Mouse (Mus musculus): ENCODE results near the gene Ccdc102a.

The Ccdc102a gene

GRCm38 (mm10) chr8:94904450-94905175 lies 13.3 kb downstream of the Ccdc102a start:
- ChIA-PET CTCF (interaction anchor here in 2 of 4 experiments (0.6 to 1.9 kb wide), 5 partner anchors 8 to 28 kb away, joined by 3 to 7 read pairs (median 4); partner anchors contain the start of gene Dok4 (in 1 of the 2)), POLR2A (interaction anchor here (0.6 to 2.5 kb wide), 7 partner anchors 8 to 205 kb away, joined by 3 to 9 read pairs (median 5); partner anchors contain the start of gene Dok4 (in 1 of the 4))

GRCm38 (mm10) chr8:94903709-94904108 lies 14.2 kb downstream of the Ccdc102a start:
- ChIA-PET CTCF (interaction anchor here in 3 of 4 experiments (0.7 to 1.9 kb wide), 5 partner anchors 9 to 89 kb away, joined by 3 to 7 read pairs (median 4); partner anchors contain the start of gene Dok4 (in 1 of the 3)), POLR2A (interaction anchor here (0.7 to 2.5 kb wide), 7 partner anchors 9 to 1033 kb away, joined by 3 to 9 read pairs (median 3); partner anchors contain the start of gene Dok4 (in 2 of the 4))

- ChIA-PET CTCF (interaction anchor here in 2 of 4 experiments (0.7 to 1.3 kb wide), 4 partner anchors 16 to 323 kb away, joined by 3 to 10 read pairs (median 8); no protein-coding TSS in a partner anchor), POLR2A (interaction anchor here in 2 of 4 experiments (0.8 to 2.3 kb wide), 7 partner anchors 12 to 60 kb away, joined by 3 to 7 read pairs (median 4); partner anchors contain the start of genes Ccdc102a (in 1 of the 2) and Dok4 (in 1 of the 2))
These were observed 16.9 kb downstream of the Ccdc102a start for GRCm38 (mm10) chr8:94901031-94901430.

- POLR2A ChIA-PET = interaction anchor here in 1 of 4 experiments (0.9 to 2.3 kb wide), 3 partner anchors 25 to 60 kb away, joined by 3 to 7 read pairs (median 4); partner anchors contain the start of gene Dok4
- CTCF ChIA-PET = interaction anchor here in 3 of 4 experiments (0.7 to 2.4 kb wide), 7 partner anchors 12 to 323 kb away, joined by 3 to 10 read pairs (median 6); partner anchors contain the start of genes Adgrg5 (in 1 of the 3) and Dok4 (in 1 of the 3)
These were observed 17.3 kb downstream of the Ccdc102a start for GRCm38 (mm10) chr8:94900617-94901016.

GRCm38 (mm10) chr8:94899262-94899661 lies 18.6 kb downstream of the Ccdc102a start:
- ChIA-PET CTCF (interaction anchor here in 3 of 4 experiments (0.6 to 2.4 kb wide), 13 partner anchors 9 to 85 kb away, joined by 3 to 9 read pairs (median 4); partner anchors contain the start of genes Adgrg5 (in 1 of the 3) and Dok4 (in 1 of the 3)), POLR2A (interaction anchor here in 3 of 4 experiments (0.6 to 2.8 kb wide), 18 partner anchors 9 to 1006 kb away, joined by 3 to 12 read pairs (median 4); partner anchors contain the start of genes Dok4 (in 2 of the 3) and Cx3cl1 (in 1 of the 3))

- CTCF ChIA-PET = no interaction called here
- POLR2A ChIA-PET = interaction anchor here in 1 of 4 experiments (0.8 kb wide), 1 partner anchor 27 kb away, joined by 3 read pairs; no protein-coding TSS in a partner anchor
These were observed 25.0 kb downstream of the Ccdc102a start for GRCm38 (mm10) chr8:94892917-94893316.

GRCm38 (mm10) chr8:94888383-94889036 lies 29.4 kb downstream of the Ccdc102a start:
- CTCF ChIA-PET = interaction anchor here in 2 of 4 experiments (0.9 to 1.5 kb wide), 4 partner anchors 12 to 62 kb away, joined by 3 to 5 read pairs (median 4); partner anchors contain the start of gene Dok4 (in 2 of the 2)

GRCm38 (mm10) chr8:94880742-94881141 lies 37.2 kb downstream of the Ccdc102a start:
- POLR2A ChIA-PET = interaction anchor here in 1 of 4 experiments (0.6 kb wide), 1 partner anchor 347 kb away, joined by 3 read pairs; no protein-coding TSS in a partner anchor
- CTCF ChIA-PET = interaction anchor here in 2 of 4 experiments (0.6 to 1.2 kb wide), 4 partner anchors 20 to 61 kb away, joined by 3 to 6 read pairs (median 3); no protein-coding TSS in a partner anchor

More at GRCm38 (mm10) chr8:94888383-94889036, 29.4 kb downstream of the Ccdc102a start:
- POLR2A ChIA-PET = no interaction called here

GRCm38 (mm10) chr8:94876820-94877219 lies 41.1 kb downstream of the Ccdc102a start:
- CTCF ChIA-PET = interaction anchor here in 3 of 4 experiments (0.5 to 3.0 kb wide), 9 partner anchors 11 to 300 kb away, joined by 3 to 13 read pairs (median 5); no protein-coding TSS in a partner anchor
- POLR2A ChIA-PET = interaction anchor here in 3 of 4 experiments (0.7 to 1.5 kb wide), 7 partner anchors 10 to 828 kb away, joined by 3 to 7 read pairs (median 3); no protein-coding TSS in a partner anchor

- ChIA-PET POLR2A (interaction anchor here (0.6 to 1.8 kb wide), 32 partner anchors 9 to 821 kb away, joined by 3 to 8 read pairs (median 3); partner anchors contain the start of genes Ciapin1 (in 2 of the 4), Coq9 (in 2 of the 4), Polr2c (in 1 of the 4) and Usb1 (in 1 of the 4)), CTCF (interaction anchor here (0.5 to 3.0 kb wide), 28 partner anchors 10 to 301 kb away, joined by 3 to 13 read pairs (median 4); no protein-coding TSS in a partner anchor)
These were observed 41.6 kb downstream of the Ccdc102a start, which contains the start of gene Dok4 for GRCm38 (mm10) chr8:94876197-94876730. Gene Dok4, minus strand, starts transcription at chr8:94876330.

- ChIA-PET POLR2A (interaction anchor here (0.6 to 1.8 kb wide), 34 partner anchors 9 to 821 kb away, joined by 3 to 8 read pairs (median 3); partner anchors contain the start of genes Ciapin1 (in 2 of the 4), Coq9 (in 2 of the 4), Polr2c (in 1 of the 4) and Usb1 (in 1 of the 4)), CTCF (interaction anchor here (0.5 to 3.0 kb wide), 28 partner anchors 10 to 336 kb away, joined by 3 to 13 read pairs (median 4); partner anchors contain the start of gene Polr2c (in 1 of the 4))
These were observed 42.1 kb downstream of the Ccdc102a start for GRCm38 (mm10) chr8:94875871-94876150.

- CTCF ChIA-PET = interaction anchor here in 3 of 4 experiments (0.5 to 3.0 kb wide), 25 partner anchors 9 to 336 kb away, joined by 3 to 13 read pairs (median 3); partner anchors contain the start of gene Polr2c (in 1 of the 3)
- POLR2A ChIA-PET = interaction anchor here in 3 of 4 experiments (0.5 to 1.8 kb wide), 26 partner anchors 8 to 822 kb away, joined by 3 to 8 read pairs (median 4); partner anchors contain the start of genes Ciapin1 (in 2 of the 3), Coq9 (in 2 of the 3), Polr2c (in 1 of the 3) and Usb1 (in 1 of the 3)
These were observed 42.6 kb downstream of the Ccdc102a start for GRCm38 (mm10) chr8:94875096-94875870.

GRCm38 (mm10) chr8:94874358-94874757 lies 43.5 kb downstream of the Ccdc102a start:
- ChIA-PET POLR2A (interaction anchor here in 2 of 4 experiments (1.4 to 1.8 kb wide), 4 partner anchors 10 to 36 kb away, joined by 5 to 8 read pairs (median 6); partner anchors contain the start of genes Ciapin1 (in 2 of the 2) and Coq9 (in 2 of the 2)), CTCF (interaction anchor here in 2 of 4 experiments (0.8 to 3.0 kb wide), 8 partner anchors 9 to 34 kb away, joined by 3 to 13 read pairs (median 4); partner anchors contain the start of gene Polr2c (in 1 of the 2))

GRCm38 (mm10) chr8:94872576-94872975 lies 45.3 kb downstream of the Ccdc102a start:
- CTCF ChIA-PET = interaction anchor here in 3 of 4 experiments (0.5 to 1.4 kb wide), 4 partner anchors 19 to 262 kb away, joined by 3 read pairs; no protein-coding TSS in a partner anchor
- POLR2A ChIA-PET = interaction anchor here in 3 of 4 experiments (0.6 to 1.2 kb wide), 5 partner anchors 25 to 690 kb away, joined by 3 to 7 read pairs (median 3); no protein-coding TSS in a partner anchor

- ChIA-PET CTCF (interaction anchor here in 2 of 4 experiments (0.5 to 1.4 kb wide), 3 partner anchors 19 to 57 kb away, joined by 3 read pairs; no protein-coding TSS in a partner anchor), POLR2A (interaction anchor here in 3 of 4 experiments (0.6 to 1.2 kb wide), 5 partner anchors 38 to 690 kb away, joined by 3 to 7 read pairs (median 3); no protein-coding TSS in a partner anchor)
These were observed 45.7 kb downstream of the Ccdc102a start for GRCm38 (mm10) chr8:94872156-94872555.

Data from embryonic stem cell, embryonic (primary cell).